17 mouse cellular contexts compared by ENCODE assay signal in the genomic region with DNA sequence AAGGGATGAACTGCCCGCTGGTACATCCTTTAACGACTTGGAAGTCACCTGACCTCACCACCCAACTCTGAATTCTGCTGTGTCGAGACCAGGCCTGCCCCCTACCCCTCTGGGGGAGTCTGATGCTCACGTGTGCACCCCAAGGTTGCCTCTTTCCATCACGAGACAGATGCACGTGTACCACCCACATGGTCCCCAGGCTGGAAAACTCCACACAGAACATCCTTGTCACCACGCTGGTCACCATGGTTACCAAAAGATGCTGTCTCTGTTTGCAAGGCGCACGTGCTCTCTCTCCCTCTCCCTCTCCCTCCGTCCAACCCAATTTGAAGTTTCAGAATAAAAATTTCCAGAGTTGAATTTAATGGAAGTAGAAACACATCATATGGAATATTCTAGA. TPM values are rescaled to one million over a fixed set of nuclear protein-coding genes. Genes with fewer than 3 reads are reported as not detected.
DNase-seq lines count a peak whose midpoint lies in the region; TF ChIP-seq lines count a peak whose summit lies in the region.
"Had no signal": no experiment of that assay in that cellular context is flagged by ENCODE, and none has a peak within 500 bp of the region (broad histone marks: within the 10 kb centered on the region; RNA-seq: fewer than 3 reads in every experiment).

No protein-coding gene starts in this region.

- intact Hi-C loops in gastrocnemius, adult 2 months (cut with DNase I): no loop called here

- no peak for TF ChIP-seq CTCF in layer of hippocampus, adult 2 months (conservative IDR thresholded peaks at IDR 0.05)
- no peak for TF ChIP-seq CTCF in gastrocnemius, adult 2 months (IDR thresholded peaks at IDR 0.05)

- peak overlapping the region; percentile 90 for H3K27ac ChIP-seq in layer of hippocampus, adult 2 months
- no peak overlapping the region for H3K27ac ChIP-seq in gastrocnemius, adult 2 months
- H3K27ac ChIP-seq: embryonic facial prominence, embryonic 13.5 days; forebrain, embryonic 12.5 days; hindbrain, embryonic 15.5 days; liver, embryonic 15.5 days; midbrain, embryonic 10.5 days had no signal

- DNase-seq in frontal cortex, adult 2 months (ENCODE audit: extremely low spot score in 1 of 2, low spot score in 1 of 2): peak; percentile 83 to 89
- DNase-seq in layer of hippocampus, adult 2 months (ENCODE audit: low spot score in 2 of 2): peak; percentile 74 to 88
- DNase-seq in left cerebral cortex, adult 8-10 months (ENCODE audit: low spot score in 2 of 2): peak; percentile 50 to 87
- DNase-seq in right cerebral cortex, postnatal 25 days: peak; percentile 78
- DNase-seq in urinary bladder, adult 18-20 months (ENCODE audit: low spot score in 2 of 2): no peak
- no peak for DNase-seq in gastrocnemius, adult 2 months
- no peak for DNase-seq in heart, adult 18-20 months
- DNase-seq: heart, adult 11 months; heart, postnatal 10 days; kidney, adult 8-10 months; spleen, adult 18-20 months; thymus, postnatal 4 days had no signal

- no peak overlapping the region for H3K4me3 ChIP-seq in layer of hippocampus, adult 2 months
- H3K4me3 ChIP-seq in gastrocnemius, adult 2 months: no peak overlapping the region
- H3K4me3 ChIP-seq: embryonic facial prominence, embryonic 13.5 days; forebrain, embryonic 12.5 days; hindbrain, embryonic 15.5 days; liver, embryonic 15.5 days; midbrain, embryonic 10.5 days had no signal

RNA-seq across cellular contexts. Expression of a gene that starts 11.2 kb away (rescaled TPM):
- 49.7 and 52.4 TPM in 2 replicates for polyA plus RNA-seq in frontal cortex, adult 2 months (2012; rRNA removed)
- 10 to 100 TPM; 65.3 to 66.1 TPM for total RNA-seq in layer of hippocampus, adult 2 months (2021)
- 10 to 100 TPM; 56.1 to 61.3 (median 59.8) TPM for total RNA-seq in left cerebral cortex, adult 8-10 months (2022)
- total RNA-seq in gastrocnemius, adult 2 months (2021): 10 to 100 TPM; 34.0 to 43.2 TPM
- 10 to 100 TPM; 43.7 to 44.3 TPM for total RNA-seq in heart, adult 18-20 months (2021)

RNA-seq across cellular contexts. Expression of a gene that starts 26.7 kb away (rescaled TPM):
- 23.7 and 24.1 TPM in 2 replicates for polyA plus RNA-seq in frontal cortex, adult 2 months (2012; rRNA removed)
- total RNA-seq in layer of hippocampus, adult 2 months (2021): 10 to 100 TPM; 36.4 to 37.1 TPM
- total RNA-seq in left cerebral cortex, adult 8-10 months (2022): 10 to 100 TPM; 33.1 to 34.5 (median 33.8) TPM
- 100 to 1,000 TPM; 165 to 176 TPM for total RNA-seq in gastrocnemius, adult 2 months (2021)
- total RNA-seq in heart, adult 18-20 months (2021): 100 to 1,000 TPM; 115 to 117 TPM

RNA-seq across cellular contexts. Expression of a gene that starts 46.2 kb away (rescaled TPM):
- polyA plus RNA-seq in frontal cortex, adult 2 months (2012; rRNA removed): 43.1 and 43.8 TPM in 2 replicates
- total RNA-seq in layer of hippocampus, adult 2 months (2021): 10 to 100 TPM; 40.6 to 41.1 TPM
- total RNA-seq in left cerebral cortex, adult 8-10 months (2022): 10 to 100 TPM; 36.8 to 38.3 (median 37.5) TPM
- total RNA-seq in gastrocnemius, adult 2 months (2021): 10 to 100 TPM; 17.0 to 17.7 TPM
- total RNA-seq in heart, adult 18-20 months (2021): 10 to 100 TPM; 25.4 to 26.1 TPM

RNA-seq across cellular contexts. Expression of a gene that starts 46.6 kb away (rescaled TPM):
- polyA plus RNA-seq in frontal cortex, adult 2 months (2012; rRNA removed): 4.5 and 5.0 TPM in 2 replicates
- 1 to 10 TPM; 6.1 to 7.1 TPM for total RNA-seq in layer of hippocampus, adult 2 months (2021)
- 1 to 10 TPM; 5.7 to 8.4 (median 6.5) TPM for total RNA-seq in left cerebral cortex, adult 8-10 months (2022)
- 1 to 10 TPM; 2.7 to 3.4 TPM for total RNA-seq in gastrocnemius, adult 2 months (2021)
- 1 to 10 TPM; 9.1 to 9.2 TPM for total RNA-seq in heart, adult 18-20 months (2021)

Comparison
In these comparisons a context has a peak if more than half of its experiments do, and no peak if none do; other contexts are left out.
1. DNase-seq: peak in frontal cortex, adult 2 months (2 of 2), layer of hippocampus, adult 2 months (2 of 2), left cerebral cortex, adult 8-10 months (2 of 2) and right cerebral cortex, postnatal 25 days (single experiment); none in urinary bladder, adult 18-20 months (0 of 2), gastrocnemius, adult 2 months (single experiment) and heart, adult 18-20 months (0 of 2).